ENCODE assay signal across 9 mouse cellular contexts in genomic region chr8:111923383-111923804, GRCm38 (mm10). TPM values are rescaled to one million over a fixed set of nuclear protein-coding genes. Genes with fewer than 3 reads are reported as not detected.
DNase-seq lines count a peak whose midpoint lies in the region; ATAC-seq and TF ChIP-seq lines count a peak whose summit lies in the region.
"Had no signal": no experiment of that assay in that cellular context is flagged by ENCODE, and none has a peak within 500 bp of the region (broad histone marks: within the 10 kb centered on the region; RNA-seq: fewer than 3 reads in every experiment).

No protein-coding gene starts in this region.

- H3K27me3 ChIP-seq in forebrain, postnatal 0 days (ENCODE audit: insufficient read depth, low read length), result no peaks in the 10 kb centered on the region
- no peaks in the 10 kb centered on the region for H3K27me3 ChIP-seq in forebrain, embryonic 13.5 days
- no peaks in the 10 kb centered on the region for H3K27me3 ChIP-seq in hindbrain, postnatal 0 days (ENCODE audit: insufficient read depth, low read length)
- H3K27me3 ChIP-seq in liver, embryonic 14.5 days (ENCODE audit: control insufficient read depth, insufficient read depth, low read length), result no peaks in the 10 kb centered on the region
- H3K27me3 ChIP-seq: limb, embryonic 13.5 days had no signal

- H3K9ac ChIP-seq in forebrain, postnatal 0 days, result no peak overlapping the region
- no peak overlapping the region for H3K9ac ChIP-seq in forebrain, embryonic 13.5 days
- H3K9ac ChIP-seq in hindbrain, postnatal 0 days (replicated peaks; ENCODE audit: low read length), result no peak overlapping the region
- no peak overlapping the region for H3K9ac ChIP-seq in liver, embryonic 14.5 days (replicated peaks)
- H3K9ac ChIP-seq: limb, embryonic 13.5 days had no signal

- no peaks in the 10 kb centered on the region; the same call in 1 of the 2 replicates for H3K36me3 ChIP-seq in forebrain, postnatal 0 days (ENCODE audit: insufficient read depth)
- H3K36me3 ChIP-seq in forebrain, embryonic 13.5 days (ENCODE audit: poor library complexity, severe bottlenecking), result peaks cover 5% of the 10 kb centered on the region; the same call in 1 of the 2 replicates
- peaks cover 2% of the 10 kb centered on the region; the same call in 1 of the 2 replicates for H3K36me3 ChIP-seq in hindbrain, postnatal 0 days (ENCODE audit: insufficient read depth, low read length)
- no peaks in the 10 kb centered on the region for H3K36me3 ChIP-seq in liver, embryonic 14.5 days (replicated peaks; ENCODE audit: control insufficient read depth, insufficient read depth, low read depth)

- no peak for TF ChIP-seq EP300 in liver, embryonic 14.5 days (IDR thresholded peaks at IDR 0.05; ENCODE audit: low read depth)

- peak overlapping the region; percentile 21 for H3K4me2 ChIP-seq in forebrain, postnatal 0 days (ENCODE audit: low read depth)
- H3K4me2 ChIP-seq in forebrain, embryonic 13.5 days, result no peak overlapping the region
- H3K4me2 ChIP-seq in hindbrain, postnatal 0 days (ENCODE audit: low read depth, low read length), result peak overlapping the region; percentile 29
- H3K4me2 ChIP-seq in liver, embryonic 14.5 days (ENCODE audit: low read depth), result no peak overlapping the region
- H3K4me2 ChIP-seq: limb, embryonic 13.5 days had no signal

- 21% methylated on average over 10 of the region's 10 CpGs for WGBS in forebrain, postnatal 0 days
- 25% methylated on average over 10 of the region's 10 CpGs for WGBS in forebrain, embryonic 13.5 days
- WGBS in hindbrain, postnatal 0 days, result 27% methylated on average over 10 of the region's 10 CpGs
- WGBS in liver, embryonic 14.5 days (ENCODE audit: insufficient replicate concordance), result 27% methylated on average over 10 of the region's 10 CpGs

- peak; percentile 58 for DNase-seq in forebrain, postnatal 0 days
- peak; percentile 74 for DNase-seq in A20 (ENCODE audit: low read depth, low spot score)
- DNase-seq in adrenal gland, postnatal 25 days, result peak; percentile 60
- peak; percentile 77 for DNase-seq in hindbrain, postnatal 0 days (ENCODE audit: low spot score)
- peak in 2 of 3 experiments; percentile 39 to 51 for DNase-seq in liver, embryonic 14.5 days (ENCODE audit: low read depth in 3 of 3, low spot score in 3 of 3)
- peak; percentile 50 for DNase-seq in skeletal muscle tissue, adult 2 months (ENCODE audit: low read depth, low spot score)

- peak; percentile 63 for TF ChIP-seq CTCF in forebrain, postnatal 0 days (IDR thresholded peaks at IDR 0.05; ENCODE audit: low read depth)
- 0 out of 2 replicates have a peak, but pooled peaks have one; percentile 2 for TF ChIP-seq CTCF in embryonic fibroblast, embryonic 13.5 days (IDR thresholded peaks at IDR 0.05; ENCODE audit: borderline replicate concordance, insufficient read depth, low read length)
- TF ChIP-seq CTCF in hindbrain, postnatal 0 days (IDR thresholded peaks at IDR 0.05; ENCODE audit: low read depth), result peak; percentile 70
- peak; percentile 77 for TF ChIP-seq CTCF in liver, embryonic 14.5 days (IDR thresholded peaks at IDR 0.05; ENCODE audit: low read depth)

- H3K27ac ChIP-seq in forebrain, postnatal 0 days (ENCODE audit: low read depth, low read length), result no peak overlapping the region
- H3K27ac ChIP-seq in forebrain, embryonic 13.5 days, result no peak overlapping the region
- no peak overlapping the region for H3K27ac ChIP-seq in embryonic fibroblast, embryonic 13.5 days (ENCODE audit: insufficient read depth, low read length)
- no peak overlapping the region for H3K27ac ChIP-seq in hindbrain, postnatal 0 days
- H3K27ac ChIP-seq in liver, embryonic 14.5 days, result no peak overlapping the region
- H3K27ac ChIP-seq: limb, embryonic 13.5 days had no signal

- no peaks in the 10 kb centered on the region for H3K9me3 ChIP-seq in forebrain, postnatal 0 days (ENCODE audit: low read length)
- H3K9me3 ChIP-seq in forebrain, embryonic 13.5 days (replicated peaks), result no peaks in the 10 kb centered on the region
- H3K9me3 ChIP-seq in hindbrain, postnatal 0 days (ENCODE audit: low read length), result no peaks in the 10 kb centered on the region
- H3K9me3 ChIP-seq in liver, embryonic 14.5 days (ENCODE audit: control insufficient read depth, low read length), result no peaks in the 10 kb centered on the region

- H3K4me1 ChIP-seq in forebrain, postnatal 0 days (ENCODE audit: insufficient read depth), result no peaks in the 10 kb centered on the region
- H3K4me1 ChIP-seq in forebrain, embryonic 13.5 days, result no peaks in the 10 kb centered on the region
- no peaks in the 10 kb centered on the region for H3K4me1 ChIP-seq in embryonic fibroblast, embryonic 13.5 days (ENCODE audit: control insufficient read depth, insufficient read depth, low read length)
- H3K4me1 ChIP-seq in hindbrain, postnatal 0 days (ENCODE audit: insufficient read depth, low read length), result no peaks in the 10 kb centered on the region
- peaks cover 8 to 14% of the 10 kb centered on the region in 2 experiments for H3K4me1 ChIP-seq in liver, embryonic 14.5 days (replicated peaks; ENCODE audit: control insufficient read depth in 2 of 2, insufficient read depth in 2 of 2, low read length in 1 of 2)
- H3K4me1 ChIP-seq: limb, embryonic 13.5 days had no signal

- no peak for TF ChIP-seq POLR2A in embryonic fibroblast, embryonic 13.5 days (IDR thresholded peaks at IDR 0.05; ENCODE audit: low read depth, low read length)

- ATAC-seq in forebrain, postnatal 0 days, result peak; percentile 40
- no peak for ATAC-seq in forebrain, embryonic 13.5 days
- ATAC-seq in hindbrain, postnatal 0 days, result peak; percentile 73
- peak; percentile 31 for ATAC-seq in liver, embryonic 14.5 days (ENCODE audit: insufficient read depth)

- no peak overlapping the region; the same call in 1 of the 2 replicates for H3K4me3 ChIP-seq in forebrain, postnatal 0 days (ENCODE audit: low read depth, low read length)
- H3K4me3 ChIP-seq in forebrain, embryonic 13.5 days, result no peak overlapping the region
- H3K4me3 ChIP-seq in embryonic fibroblast, embryonic 13.5 days (ENCODE audit: insufficient read depth, low read length), result no peak overlapping the region
- no peak overlapping the region for H3K4me3 ChIP-seq in hindbrain, postnatal 0 days (ENCODE audit: low read length)
- H3K4me3 ChIP-seq in liver, embryonic 14.5 days (ENCODE audit: insufficient read depth in 1 of 2, low read depth in 2 of 2, low read length in 2 of 2), result no peak overlapping the region
- H3K4me3 ChIP-seq: limb, embryonic 13.5 days had no signal

RNA-seq across cellular contexts. Expression of gene Tmem231, which starts 10.3 kb away (rescaled TPM):
- total RNA-seq in forebrain, postnatal 0 days (2014; rRNA removed), result 15.9 and 19.9 TPM in 2 replicates
- 12.3 and 14.7 TPM in 2 replicates for polyA plus RNA-seq in forebrain, postnatal 0 days (2015; fragmentation: Nextera tagmentation; extraction: Ambion mirVana)
- 14.6 and 14.8 TPM in 2 replicates for polyA plus RNA-seq in forebrain, embryonic 13.5 days (2015; fragmentation: Nextera tagmentation; extraction: Ambion mirVana)
- 5.1 and 7.3 TPM in 2 replicates for total RNA-seq in adrenal gland, postnatal 25 days (2021)
- 11.4 and 12.2 TPM in 2 replicates for polyA plus RNA-seq in embryonic fibroblast, embryonic 13.5 days (2011; ENCODE audit: insufficient read length, low read depth, missing spikeins)
- total RNA-seq in hindbrain, postnatal 0 days (2014; rRNA removed), result 15.5 and 16.7 TPM in 2 replicates
- 14.4 and 14.6 TPM in 2 replicates for polyA plus RNA-seq in hindbrain, postnatal 0 days (2015; fragmentation: Nextera tagmentation; extraction: Ambion mirVana)
- 1.4 and 1.7 TPM in 2 replicates for polyA plus RNA-seq in liver, embryonic 14.5 days (2012; rRNA removed)
- 2.0 and 2.4 TPM in 2 replicates for polyA plus RNA-seq in liver, embryonic 14.5 days (2014; fragmentation: Nextera tagmentation; extraction: Ambion mirVana)

RNA-seq across cellular contexts. Expression of gene Chst5, which starts 13.1 kb away (rescaled TPM):
- 1.5 and 3.7 TPM in 2 replicates for total RNA-seq in forebrain, postnatal 0 days (2014; rRNA removed)
- polyA plus RNA-seq in forebrain, postnatal 0 days (2015; fragmentation: Nextera tagmentation; extraction: Ambion mirVana), result 1.8 and 2.6 TPM in 2 replicates
- 2.0 TPM in 2 replicates for polyA plus RNA-seq in forebrain, embryonic 13.5 days (2015; fragmentation: Nextera tagmentation; extraction: Ambion mirVana)
- total RNA-seq in adrenal gland, postnatal 25 days (2021), result not detected in 2 replicates
- polyA plus RNA-seq in embryonic fibroblast, embryonic 13.5 days (2011; ENCODE audit: insufficient read length, low read depth, missing spikeins), result 0.79 and 1.9 TPM in 2 replicates
- total RNA-seq in hindbrain, postnatal 0 days (2014; rRNA removed), result 2.4 and 4.2 TPM in 2 replicates
- polyA plus RNA-seq in hindbrain, postnatal 0 days (2015; fragmentation: Nextera tagmentation; extraction: Ambion mirVana), result 3.2 and 3.8 TPM in 2 replicates
- polyA plus RNA-seq in liver, embryonic 14.5 days (2012; rRNA removed), result 0.02 and 0.03 TPM in 2 replicates
- not detected in 2 replicates for polyA plus RNA-seq in liver, embryonic 14.5 days (2014; fragmentation: Nextera tagmentation; extraction: Ambion mirVana)

RNA-seq across cellular contexts. Expression of gene Gabarapl2, which starts 17.1 kb away (rescaled TPM):
- total RNA-seq in forebrain, postnatal 0 days (2014; rRNA removed), result 155 and 165 TPM in 2 replicates
- 484 and 489 TPM in 2 replicates for polyA plus RNA-seq in forebrain, postnatal 0 days (2015; fragmentation: Nextera tagmentation; extraction: Ambion mirVana)
- 456 and 479 TPM in 2 replicates for polyA plus RNA-seq in forebrain, embryonic 13.5 days (2015; fragmentation: Nextera tagmentation; extraction: Ambion mirVana)
- 127 and 172 TPM in 2 replicates for total RNA-seq in adrenal gland, postnatal 25 days (2021)
- polyA plus RNA-seq in embryonic fibroblast, embryonic 13.5 days (2011; ENCODE audit: insufficient read length, low read depth, missing spikeins), result 51.0 and 61.1 TPM in 2 replicates
- total RNA-seq in hindbrain, postnatal 0 days (2014; rRNA removed), result 86.2 and 99.4 TPM in 2 replicates
- polyA plus RNA-seq in hindbrain, postnatal 0 days (2015; fragmentation: Nextera tagmentation; extraction: Ambion mirVana), result 461 and 465 TPM in 2 replicates
- 26.5 and 50.5 TPM in 2 replicates for polyA plus RNA-seq in liver, embryonic 14.5 days (2012; rRNA removed)
- polyA plus RNA-seq in liver, embryonic 14.5 days (2014; fragmentation: Nextera tagmentation; extraction: Ambion mirVana), result 184 and 188 TPM in 2 replicates

RNA-seq across cellular contexts. Expression of gene Tmem170, which starts 46.8 kb away (rescaled TPM):
- 3.0 and 3.6 TPM in 2 replicates for total RNA-seq in forebrain, postnatal 0 days (2014; rRNA removed)
- 1.5 and 2.0 TPM in 2 replicates for polyA plus RNA-seq in forebrain, postnatal 0 days (2015; fragmentation: Nextera tagmentation; extraction: Ambion mirVana)
- 6.7 and 6.8 TPM in 2 replicates for polyA plus RNA-seq in forebrain, embryonic 13.5 days (2015; fragmentation: Nextera tagmentation; extraction: Ambion mirVana)
- 7.0 and 7.6 TPM in 2 replicates for total RNA-seq in adrenal gland, postnatal 25 days (2021)
- 2.6 and 3.2 TPM in 2 replicates for polyA plus RNA-seq in embryonic fibroblast, embryonic 13.5 days (2011; ENCODE audit: insufficient read length, low read depth, missing spikeins)
- total RNA-seq in hindbrain, postnatal 0 days (2014; rRNA removed), result 3.2 and 3.5 TPM in 2 replicates
- polyA plus RNA-seq in hindbrain, postnatal 0 days (2015; fragmentation: Nextera tagmentation; extraction: Ambion mirVana), result 2.3 and 3.0 TPM in 2 replicates
- polyA plus RNA-seq in liver, embryonic 14.5 days (2012; rRNA removed), result 1.9 and 2.3 TPM in 2 replicates
- 1.8 and 2.1 TPM in 2 replicates for polyA plus RNA-seq in liver, embryonic 14.5 days (2014; fragmentation: Nextera tagmentation; extraction: Ambion mirVana)

Comparison
In these comparisons a context has a peak if more than half of its experiments do, and no peak if none do; other contexts are left out.
1. H3K4me2 ChIP-seq: peak in forebrain, postnatal 0 days (single experiment) and hindbrain, postnatal 0 days (single experiment); none in forebrain, embryonic 13.5 days (single experiment) and liver, embryonic 14.5 days (single experiment).
2. CTCF ChIP-seq: peak in every context shown above with its lines; median percentile 77 in liver, embryonic 14.5 days; 70 in hindbrain, postnatal 0 days; 63 in forebrain, postnatal 0 days; 2 in embryonic fibroblast, embryonic 13.5 days.
3. Peak in every context shown above with its lines, with median percentiles within 50 percentile points of each other: DNase-seq.